Mouse (Mus musculus): ENCODE measurements around the gene Nwd1.
"Not testable (repeated sequence)": the region's sequence is repeated elsewhere in the genome, so short reads cannot be mapped to it uniquely, and the experiment has no call there.

The Nwd1 gene

GRCm38 (mm10) chr8:72646060-72646767, at the start of gene Nwd1:
Nwd1 (plus strand) TSS chr8:72646711.
- DNase-seq (ENCODE audit: low spot score in 2 of 2) = peak; percentile 81 to 94

GRCm38 (mm10) chr8:72642885-72643284, 3.6 kb upstream of the Nwd1 start:
- no peak for DNase-seq (ENCODE audit: low spot score in 2 of 2)

GRCm38 (mm10) chr8:72644601-72645000, 1.9 kb upstream of the Nwd1 start:
- DNase-seq (ENCODE audit: low spot score in 2 of 2) = peak; percentile 35 to 47

- no peak for DNase-seq (ENCODE audit: low spot score in 2 of 2)
Measured at GRCm38 (mm10) chr8:72646768-72647143, 245 bp downstream of the Nwd1 start.

GRCm38 (mm10) chr8:72650697-72651096, 4.2 kb downstream of the Nwd1 start:
- DNase-seq (ENCODE audit: low spot score in 2 of 2) = no peak

- peak in 1 of 2 experiments; percentile 30 for DNase-seq (ENCODE audit: low spot score in 2 of 2)
Measured at GRCm38 (mm10) chr8:72654565-72655521, 8.3 kb downstream of the Nwd1 start.

- no peak for DNase-seq (ENCODE audit: low spot score in 2 of 2)
Measured at GRCm38 (mm10) chr8:72655522-72655912, 9.0 kb downstream of the Nwd1 start.

- DNase-seq (ENCODE audit: low spot score in 2 of 2) = no peak
Measured at GRCm38 (mm10) chr8:72659967-72660366, 13.5 kb downstream of the Nwd1 start.

- DNase-seq (ENCODE audit: low spot score in 2 of 2) = no peak
Measured at GRCm38 (mm10) chr8:72664107-72664652, 17.7 kb downstream of the Nwd1 start.

GRCm38 (mm10) chr8:72664757-72665156, 18.2 kb downstream of the Nwd1 start:
- DNase-seq (ENCODE audit: low spot score in 2 of 2) = no peak

GRCm38 (mm10) chr8:72665405-72665804, 18.9 kb downstream of the Nwd1 start:
- no peak for DNase-seq (ENCODE audit: low spot score in 2 of 2)

- no peak for DNase-seq (ENCODE audit: low spot score in 2 of 2)
Measured at GRCm38 (mm10) chr8:72668925-72669324, 22.4 kb downstream of the Nwd1 start.

GRCm38 (mm10) chr8:72672802-72673201, 26.3 kb downstream of the Nwd1 start:
- no peak for DNase-seq (ENCODE audit: low spot score in 2 of 2)

- no peak for DNase-seq (ENCODE audit: low spot score in 2 of 2)
Measured at GRCm38 (mm10) chr8:72674184-72674583, 27.7 kb downstream of the Nwd1 start.

- no peak for DNase-seq (ENCODE audit: low spot score in 2 of 2)
Measured at GRCm38 (mm10) chr8:72676436-72676835, 29.9 kb downstream of the Nwd1 start.

GRCm38 (mm10) chr8:72676844-72677243, 30.3 kb downstream of the Nwd1 start:
- DNase-seq (ENCODE audit: low spot score in 2 of 2) = not testable (repeated sequence)

- DNase-seq (ENCODE audit: low spot score in 2 of 2) = no peak
Measured at GRCm38 (mm10) chr8:72677331-72677730, 30.8 kb downstream of the Nwd1 start.

GRCm38 (mm10) chr8:72680133-72680532, 33.6 kb downstream of the Nwd1 start:
- DNase-seq (ENCODE audit: low spot score in 2 of 2) = peak; percentile 44 to 67

- DNase-seq (ENCODE audit: low spot score in 2 of 2) = no peak
Measured at GRCm38 (mm10) chr8:72682051-72682687, 35.7 kb downstream of the Nwd1 start.

GRCm38 (mm10) chr8:72683010-72683521, 36.6 kb downstream of the Nwd1 start:
- no peak for DNase-seq (ENCODE audit: low spot score in 2 of 2)

GRCm38 (mm10) chr8:72683572-72684099, 37.1 kb downstream of the Nwd1 start:
- not testable (repeated sequence) for DNase-seq (ENCODE audit: low spot score in 2 of 2)
